Mouse (Mus musculus) ovary, postnatal 10 days (tissue): ENCODE data around the gene Tbccd1.
"Not testable (repeated sequence)": the region's sequence is repeated elsewhere in the genome, so short reads cannot be mapped to it uniquely, and the experiment has no call there.

ENCODE experiments used
- DNase-seq: peaks from one replicate; pipeline ENCODE4 v3.0.0; 2022; ENCODE audit warnings: low spot score

Gene Tbccd1

GRCm38 (mm10) chr16:22782686-22783085 lies 74.8 kb downstream of the Tbccd1 start:
- DNase-seq = no peak

GRCm38 (mm10) chr16:22779228-22779835 lies 78.1 kb downstream of the Tbccd1 start:
- no peak for DNase-seq

GRCm38 (mm10) chr16:22778296-22778695 lies 79.2 kb downstream of the Tbccd1 start:
- not testable (repeated sequence) for DNase-seq

GRCm38 (mm10) chr16:22775471-22775985 lies 81.9 kb downstream of the Tbccd1 start:
- DNase-seq = no peak

GRCm38 (mm10) chr16:22768661-22769060 lies 88.8 kb downstream of the Tbccd1 start:
- no peak for DNase-seq

GRCm38 (mm10) chr16:22767405-22767804 lies 90.1 kb downstream of the Tbccd1 start:
- no peak for DNase-seq

GRCm38 (mm10) chr16:22766738-22767211 lies 90.7 kb downstream of the Tbccd1 start:
- DNase-seq = no peak

GRCm38 (mm10) chr16:22765531-22765930 lies 91.9 kb downstream of the Tbccd1 start:
- no peak for DNase-seq
